Mouse (Mus musculus) right cerebral cortex, adult 18-20 months (tissue): ENCODE measurements at regions not wholly inside any gene's neighbourhood (a gene's known extent, or its start where the extent isn't known, plus 50 kb on each side); places are given as distances from the start of the nearest gene placed in this dataset.

ENCODE experiments used
- DNase-seq: peaks from one replicate; pipeline ENCODE4 v3.0.0; 2022; ENCODE audit warnings: mixed read lengths

- DNase-seq: no peak
These were observed 194.5 kb upstream of the Ttc29 start for GRCm38 (mm10) chr8:78018430-78019180.

DNA sequence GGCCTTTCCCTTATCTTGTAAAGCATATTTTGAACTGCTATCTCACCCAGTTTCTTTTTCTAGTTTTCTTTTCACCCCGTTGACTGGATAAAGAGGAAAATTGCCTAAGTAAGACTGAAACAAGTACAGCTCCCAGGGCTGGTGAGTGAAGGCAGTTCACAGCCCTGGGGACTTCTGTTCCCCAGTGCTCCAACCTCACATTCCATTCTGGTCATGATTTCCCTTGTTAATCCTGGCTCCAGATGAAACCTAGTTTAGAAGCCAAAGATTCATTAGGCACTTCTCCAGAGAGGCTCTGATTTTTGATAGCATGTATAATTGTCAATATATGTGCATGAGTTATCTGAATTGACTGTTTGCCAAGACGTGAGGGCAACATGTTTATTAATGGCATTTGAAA is 191.6 kb upstream of the Ttc29 start:
- DNase-seq: no peak

DNA sequence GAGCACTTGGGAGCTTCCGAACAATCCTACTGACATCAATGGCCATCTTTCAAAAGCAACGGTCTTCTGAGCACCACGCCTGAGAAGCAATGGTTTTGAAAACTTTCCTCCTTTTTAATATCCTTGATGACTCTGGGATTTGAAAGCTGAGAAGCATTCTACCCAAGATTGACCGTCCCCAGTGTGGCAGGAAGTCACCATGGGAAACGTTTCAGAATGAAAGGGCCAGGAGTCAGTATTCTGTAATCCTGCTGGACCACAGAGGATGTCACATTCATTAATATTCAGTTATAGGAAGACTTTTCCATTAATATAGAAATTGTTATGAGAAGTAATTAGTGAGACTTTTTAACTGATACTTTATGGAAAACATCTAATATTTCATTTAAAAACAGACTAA is 190.1 kb upstream of the Ttc29 start:
- DNase-seq: no peak

- no peak for DNase-seq
These were observed 189.6 kb upstream of the Ttc29 start for GRCm38 (mm10) chr8:78023467-78023866.

GRCm38 (mm10) chr8:78023936-78024335 is 189.2 kb upstream of the Ttc29 start:
- DNase-seq: no peak

GRCm38 (mm10) chr8:78024964-78025363 is 188.1 kb upstream of the Ttc29 start:
- DNase-seq: no peak

DNA sequence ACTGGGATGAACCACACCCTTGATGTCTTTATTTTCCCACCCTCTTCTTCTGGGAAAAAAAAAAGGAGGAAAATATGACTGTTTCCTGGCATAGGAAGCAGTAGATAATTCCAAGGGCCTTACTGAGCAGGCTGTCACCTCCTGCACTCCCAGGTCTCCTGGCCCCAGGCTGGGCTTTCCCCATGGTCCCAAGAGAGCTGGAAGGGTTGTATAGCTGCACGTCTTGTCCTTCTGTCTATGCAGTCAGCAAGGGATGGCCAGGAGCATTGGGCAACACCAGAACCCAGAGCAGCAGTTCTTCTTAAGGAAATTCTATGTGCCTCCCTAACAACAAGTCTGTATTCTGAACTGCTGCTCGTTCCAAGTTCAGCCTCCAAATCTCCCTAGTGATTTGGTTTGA is 185.7 kb upstream of the Ttc29 start:
- DNase-seq: no peak

DNA sequence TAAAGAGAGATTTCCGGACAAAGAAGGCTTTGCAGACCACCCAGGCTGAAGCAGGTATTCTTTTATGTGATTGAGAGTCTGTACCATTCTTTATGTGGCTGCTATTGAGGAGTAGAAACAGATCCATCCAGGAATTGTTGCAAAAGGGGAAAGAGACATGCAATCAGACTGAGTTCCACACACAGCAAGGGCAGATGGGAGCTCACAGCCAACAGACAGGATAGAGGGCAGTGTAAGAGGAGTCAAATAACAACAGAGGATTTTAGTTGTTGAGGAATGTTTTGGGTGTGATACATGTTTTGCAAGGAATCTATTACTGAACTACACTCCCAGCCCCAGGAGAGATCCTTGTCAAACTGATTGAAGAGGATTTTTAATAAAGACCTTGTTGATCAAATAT is 184.2 kb upstream of the Ttc29 start:
- no peak for DNase-seq

DNA sequence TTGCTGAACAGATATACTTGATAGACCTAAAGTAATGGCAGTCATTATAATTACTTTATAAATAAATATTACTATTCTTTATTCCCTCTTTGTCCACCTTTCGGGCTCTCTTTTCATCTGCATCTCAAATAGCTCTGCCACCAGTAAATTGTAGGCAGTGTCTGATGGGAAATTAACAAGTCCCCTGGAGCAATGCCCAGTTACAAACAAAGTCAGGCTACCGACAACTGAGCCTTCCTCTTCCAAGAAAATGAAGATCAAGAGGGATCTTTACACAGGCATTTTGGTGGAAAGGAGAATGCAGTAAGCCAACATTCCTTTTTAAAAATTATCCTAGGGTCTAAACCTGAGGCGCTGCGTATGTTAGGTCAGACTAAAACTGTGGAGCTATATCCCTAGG is 181.3 kb upstream of the Ttc29 start:
- DNase-seq: no peak

DNA sequence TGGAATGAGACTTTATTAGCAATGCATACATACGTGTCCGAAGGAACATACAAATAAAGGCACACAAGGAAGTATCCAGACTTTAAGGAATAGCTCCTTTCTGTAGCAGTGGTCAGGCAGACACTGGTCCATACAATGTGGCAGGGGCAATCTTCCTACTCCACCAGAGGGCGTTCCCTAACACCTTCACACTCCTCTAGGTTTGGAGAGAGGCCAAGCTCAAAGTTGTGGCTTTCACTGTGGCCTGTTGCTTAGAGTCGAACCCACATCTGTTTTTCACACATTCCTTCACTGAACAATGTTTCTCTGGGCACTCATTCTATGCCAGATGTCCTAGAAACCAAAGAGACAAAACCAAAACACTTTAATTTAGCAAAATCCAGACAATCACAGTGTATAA is 178.4 kb upstream of the Ttc29 start:
- no peak for DNase-seq

DNA sequence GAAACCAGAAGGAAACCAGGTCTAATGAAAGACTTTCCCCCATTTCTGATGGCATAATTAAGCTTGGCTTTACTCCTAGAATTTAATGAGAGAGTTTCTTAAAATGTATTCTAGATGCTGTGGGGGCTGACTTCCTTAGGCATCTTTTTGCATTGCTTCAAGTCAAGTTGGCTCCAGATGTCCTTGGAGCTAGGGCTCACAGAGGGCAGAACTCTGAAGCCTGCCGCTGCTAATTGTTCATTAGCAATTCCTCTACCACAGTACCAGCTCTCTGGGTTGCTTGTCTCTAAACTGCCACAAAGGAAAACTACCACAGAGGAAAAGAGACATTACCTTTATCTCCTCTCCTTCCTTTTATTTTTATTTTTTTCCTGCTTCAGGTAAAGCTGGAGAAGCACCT is 175.9 kb upstream of the Ttc29 start:
- peak; percentile 13 for DNase-seq

GRCm38 (mm10) chr8:78046691-78047090 is 166.4 kb upstream of the Ttc29 start:
- DNase-seq: no peak

DNA sequence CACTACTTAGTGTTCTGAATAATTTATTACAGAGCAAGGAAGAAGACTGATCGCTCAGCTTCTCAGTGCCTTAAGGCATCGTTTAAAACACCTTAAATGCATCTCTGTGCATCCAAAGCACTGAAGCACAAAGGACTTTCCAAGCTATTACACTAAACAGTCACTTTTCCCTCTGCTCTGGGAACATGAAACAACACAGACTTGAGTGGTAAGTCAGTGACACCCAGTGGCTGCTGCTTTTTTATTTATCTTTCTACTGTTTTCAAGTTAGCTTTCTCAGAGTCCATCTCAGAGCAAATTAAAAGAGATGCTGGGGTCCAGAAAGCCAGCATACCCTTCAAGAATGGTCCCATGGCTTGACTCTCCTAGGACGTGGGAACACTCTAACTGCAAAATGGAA is 162.3 kb upstream of the Ttc29 start:
- no peak for DNase-seq

DNA sequence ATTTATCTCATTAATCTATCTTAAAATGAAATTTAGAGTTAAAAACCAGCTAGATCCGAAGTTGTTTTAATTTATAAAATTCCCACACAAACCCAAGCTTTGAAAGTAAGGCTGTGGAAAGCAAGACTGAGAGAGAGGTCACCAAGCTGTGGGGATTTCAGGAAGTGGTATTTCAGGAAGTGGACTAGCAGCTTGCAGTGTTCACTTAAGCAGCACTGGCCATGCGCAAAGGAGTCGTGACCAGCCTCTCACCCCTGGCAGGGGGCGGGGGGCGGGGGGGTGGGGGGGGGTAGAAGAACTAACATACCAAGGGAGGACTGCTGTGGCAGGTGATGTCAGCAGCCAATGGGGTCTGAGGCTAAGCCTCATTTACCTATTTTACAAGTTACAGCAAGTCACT is 158.7 kb upstream of the Ttc29 start:
- DNase-seq: no peak

DNA sequence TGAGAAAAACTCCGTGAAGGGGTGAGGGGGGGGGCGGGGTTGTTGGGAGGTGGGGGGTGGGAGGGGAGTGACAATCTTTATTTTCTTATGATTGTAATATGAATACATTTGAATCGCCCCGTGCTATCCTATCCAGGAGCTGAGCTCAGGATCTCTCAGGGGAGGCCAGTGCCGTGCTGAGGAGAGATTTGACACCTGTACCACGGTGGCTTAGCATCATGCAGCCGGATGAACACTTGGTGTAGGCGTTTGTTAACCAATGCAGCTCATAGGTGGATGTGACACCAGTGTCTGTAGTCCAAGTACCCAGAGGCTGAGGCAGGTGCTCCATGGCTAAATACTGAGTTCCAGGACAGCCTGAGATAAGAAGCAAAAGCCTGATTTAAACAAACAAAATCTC is 158.2 kb upstream of the Ttc29 start:
- DNase-seq: no peak

DNA sequence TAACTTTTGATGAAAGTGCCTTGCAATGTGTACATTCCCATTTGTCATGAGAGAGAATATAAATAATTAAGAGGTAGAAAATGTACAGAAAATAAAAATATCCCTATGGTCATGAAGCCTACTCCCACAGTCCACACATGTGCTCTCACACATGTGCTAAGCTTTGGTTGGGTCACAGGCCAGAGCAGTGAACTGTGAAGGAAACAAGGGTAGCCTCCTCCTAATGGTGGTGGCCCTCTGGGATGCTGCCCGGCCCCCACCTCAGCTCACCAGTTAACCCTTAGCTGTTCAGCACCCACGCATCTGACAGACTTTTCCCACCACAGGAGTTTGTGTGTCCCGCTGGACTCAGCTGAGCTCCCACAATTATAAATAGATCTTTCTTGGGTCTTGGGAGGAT is 157.6 kb upstream of the Ttc29 start:
- no peak for DNase-seq

DNA sequence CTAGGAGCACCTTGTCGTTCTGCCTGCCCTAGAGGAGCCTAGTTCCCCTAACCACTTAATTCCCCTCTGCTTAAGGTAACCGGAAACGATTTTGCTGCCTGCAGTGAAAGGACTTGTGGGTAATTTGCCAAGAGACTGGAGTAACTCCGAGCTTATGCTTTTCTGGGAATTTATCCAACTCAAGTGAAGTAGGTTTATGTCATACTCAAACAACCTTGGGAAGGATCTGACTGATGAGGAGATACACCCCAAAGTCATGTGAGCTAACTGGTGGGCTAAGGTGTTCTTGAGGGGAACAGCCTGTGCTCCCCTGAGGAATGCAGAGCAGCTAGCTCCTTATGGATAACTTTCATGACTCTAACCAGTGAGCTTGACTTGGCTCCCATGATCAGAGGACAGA is 155.7 kb upstream of the Ttc29 start:
- no peak for DNase-seq

DNA sequence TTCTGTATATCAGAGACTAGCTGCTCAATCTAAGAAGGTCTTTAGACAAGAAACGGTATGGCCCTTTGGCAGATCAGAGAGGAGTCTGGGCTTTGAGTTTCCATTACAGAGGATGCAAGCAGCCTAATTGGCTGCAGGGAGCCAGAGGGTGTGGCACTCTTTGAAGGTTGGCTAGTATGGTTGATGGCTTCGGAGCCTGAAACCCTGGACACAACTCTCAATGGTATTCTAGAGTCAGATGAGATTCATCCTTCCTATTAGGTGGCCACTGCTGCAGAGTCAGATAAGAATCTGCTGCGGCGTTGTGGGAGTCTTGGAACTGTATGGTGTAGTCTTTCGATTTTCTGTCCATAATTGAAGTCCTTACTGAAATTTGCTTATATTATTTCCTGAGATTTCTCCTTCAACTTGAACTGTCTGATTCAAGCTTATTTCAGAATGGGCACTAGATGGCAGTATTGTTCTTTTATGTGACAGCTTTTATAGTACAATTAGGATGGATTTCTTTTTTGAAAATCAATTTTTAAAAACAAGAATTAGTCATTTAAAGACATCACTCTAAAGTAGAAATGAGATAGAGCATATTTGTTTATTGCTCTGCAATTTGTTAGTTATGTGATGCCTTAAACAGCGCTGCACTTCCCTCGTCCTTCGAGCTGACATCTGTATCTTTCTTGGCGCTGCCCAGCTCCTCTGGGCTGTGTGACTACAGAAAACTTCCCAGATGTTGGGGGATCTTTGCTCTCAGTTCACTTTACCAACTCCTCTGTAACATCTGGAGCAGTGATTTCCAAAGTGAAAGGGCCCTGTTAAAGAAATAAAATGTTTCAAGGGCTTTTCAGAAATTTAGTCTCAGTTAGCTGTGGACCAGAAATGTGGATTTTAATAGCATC is 151.0 kb upstream of the Ttc29 start:
- DNase-seq: no peak

GRCm38 (mm10) chr8:78063529-78063928 is 149.6 kb upstream of the Ttc29 start:
- DNase-seq: peak; percentile 29

DNA sequence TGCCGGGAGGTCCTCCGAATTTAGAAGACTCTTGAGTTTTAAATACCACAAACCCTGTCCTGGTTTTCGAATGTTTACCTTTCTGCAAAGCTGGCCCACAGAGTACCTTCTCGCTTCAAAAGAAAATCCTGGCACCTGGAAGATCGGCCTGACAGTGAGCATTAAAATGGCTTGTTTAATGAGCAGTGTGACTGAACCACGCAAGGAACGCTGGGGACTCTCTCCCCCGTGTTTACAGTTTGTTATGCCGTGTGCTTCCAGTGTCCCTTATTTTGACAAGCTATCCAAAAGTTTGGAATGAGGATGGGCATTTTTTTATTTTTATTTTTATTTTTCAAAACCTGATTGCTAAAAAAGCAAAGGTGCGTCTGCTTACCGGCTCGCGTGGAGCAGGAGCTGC is 148.9 kb upstream of the Ttc29 start:
- DNase-seq: no peak

DNA sequence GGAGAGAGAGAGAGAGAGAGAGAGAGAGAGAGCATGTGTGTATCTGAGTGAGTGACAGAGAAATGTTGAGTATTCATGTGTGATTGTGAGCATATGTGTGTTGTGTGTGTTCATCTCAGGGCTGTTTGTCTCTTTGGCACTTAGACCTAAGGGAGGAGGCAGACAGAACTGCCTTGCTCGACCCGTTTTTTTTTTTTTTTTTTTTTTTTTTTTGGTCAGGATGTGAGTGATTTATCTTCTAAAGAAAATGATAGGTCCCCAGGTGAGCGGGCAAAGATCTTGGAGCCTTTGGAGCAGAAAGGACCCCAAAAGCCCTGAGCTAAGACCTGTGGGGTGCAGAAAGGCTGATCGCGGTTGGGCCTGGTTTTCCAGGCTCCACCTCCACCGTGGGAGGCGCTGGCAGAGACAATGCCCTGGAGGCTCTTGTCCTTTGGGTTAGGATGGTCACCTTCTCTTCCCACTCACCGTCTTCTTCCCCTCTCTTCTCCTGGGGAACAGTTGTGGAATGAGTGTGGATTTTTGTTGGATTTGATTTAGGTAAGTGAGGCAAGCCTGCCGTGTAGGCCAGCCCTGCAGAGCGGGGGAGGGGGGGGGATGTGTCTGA is 147.1 kb upstream of the Ttc29 start:
- no peak for DNase-seq

GRCm38 (mm10) chr8:78068087-78068910 is 144.8 kb upstream of the Ttc29 start:
- no peak for DNase-seq

DNA sequence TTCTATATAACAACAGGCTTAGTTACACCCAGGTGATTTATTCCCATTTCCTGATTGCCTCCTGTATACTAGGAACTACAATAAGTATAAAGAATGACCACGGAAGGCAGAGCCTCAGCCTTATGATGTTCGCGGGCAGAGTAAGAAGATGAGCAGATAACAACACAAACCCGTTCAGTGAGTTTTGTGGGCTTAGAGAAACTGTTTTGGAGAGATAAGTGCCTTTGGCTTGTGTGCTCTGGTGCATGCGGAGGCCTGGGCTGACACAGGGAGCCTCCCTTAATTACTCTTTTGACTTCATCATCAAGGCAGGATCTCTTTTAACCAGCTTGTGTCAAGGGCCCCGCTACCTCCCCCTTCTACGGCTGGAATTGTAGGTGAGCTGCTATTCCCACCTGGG is 139.3 kb upstream of the Ttc29 start:
- DNase-seq: no peak
